Comparison of ENCODE assay signal across 16 mouse cellular contexts in genomic region chr5:18288694-18289093, GRCm38 (mm10).
A peak's percentile ranks its signal among the peaks of the same experiment; 100 is the strongest.
DNase-seq lines count a peak whose midpoint lies in the region; ATAC-seq lines count a peak whose summit lies in the region.
"Had no signal": no experiment of that assay in that cellular context is flagged by ENCODE, and none has a peak within 500 bp of the region (broad histone marks: within the 10 kb centered on the region; RNA-seq: fewer than 3 reads in every experiment).

No protein-coding gene starts in this region.

- WGBS in forebrain, embryonic 13.5 days: 65% methylated on average over 7 of the region's 7 CpGs
- 79% methylated on average over 7 of the region's 7 CpGs for WGBS in forebrain, embryonic 11.5 days
- WGBS in forebrain, embryonic 16.5 days: 48% methylated on average over 7 of the region's 7 CpGs

- peaks cover 11% of the 10 kb centered on the region for H3K4me1 ChIP-seq in forebrain, embryonic 13.5 days
- H3K4me1 ChIP-seq in forebrain, embryonic 11.5 days (replicated peaks; ENCODE audit: control insufficient read depth, insufficient read depth, low read length): no peaks in the 10 kb centered on the region; the same call in 1 of the 2 replicates
- H3K4me1 ChIP-seq in forebrain, embryonic 16.5 days (replicated peaks; ENCODE audit: control insufficient read depth, insufficient read depth, low read length): peaks cover 12% of the 10 kb centered on the region
- H3K4me1 ChIP-seq: heart, embryonic 10.5 days; hindbrain, embryonic 15.5 days; intestine, embryonic 15.5 days; liver, embryonic 13.5 days; midbrain, embryonic 12.5 days had no signal

- ATAC-seq in forebrain, embryonic 13.5 days: peak; percentile 71
- ATAC-seq in forebrain, embryonic 11.5 days (replicated peaks; ENCODE audit: low FRiP score): no peak
- peak; percentile 83 for ATAC-seq in forebrain, embryonic 16.5 days
- ATAC-seq: intestine, embryonic 15.5 days had no signal

- no peak overlapping the region for H3K4me2 ChIP-seq in forebrain, embryonic 13.5 days
- no peak overlapping the region for H3K4me2 ChIP-seq in forebrain, embryonic 11.5 days (ENCODE audit: low read depth, low read length, severe bottlenecking)
- no peak overlapping the region for H3K4me2 ChIP-seq in forebrain, embryonic 16.5 days (ENCODE audit: low read length)
- H3K4me2 ChIP-seq: hindbrain, embryonic 15.5 days; intestine, embryonic 15.5 days; liver, embryonic 13.5 days; midbrain, embryonic 12.5 days had no signal

- H3K9me3 ChIP-seq in forebrain, embryonic 13.5 days (replicated peaks): 0 out of 2 replicates have a peak, but pooled peaks cover 2% of the 10 kb centered on the region
- no peaks in the 10 kb centered on the region for H3K9me3 ChIP-seq in forebrain, embryonic 11.5 days (ENCODE audit: control insufficient read depth, low read length)
- no peaks in the 10 kb centered on the region for H3K9me3 ChIP-seq in forebrain, embryonic 16.5 days (ENCODE audit: control insufficient read depth, low read length)
- H3K9me3 ChIP-seq: hindbrain, embryonic 15.5 days; intestine, embryonic 15.5 days; liver, embryonic 13.5 days; midbrain, embryonic 12.5 days had no signal

- H3K36me3 ChIP-seq in forebrain, embryonic 13.5 days (ENCODE audit: poor library complexity, severe bottlenecking): peaks cover 15% of the 10 kb centered on the region
- no peaks in the 10 kb centered on the region for H3K36me3 ChIP-seq in forebrain, embryonic 11.5 days (ENCODE audit: control insufficient read depth, insufficient read depth, low read length)
- H3K36me3 ChIP-seq in forebrain, embryonic 16.5 days (ENCODE audit: control insufficient read depth, insufficient read depth): peaks cover 6% of the 10 kb centered on the region
- H3K36me3 ChIP-seq: intestine, embryonic 15.5 days; liver, embryonic 13.5 days had no signal

- H3K9ac ChIP-seq in forebrain, embryonic 13.5 days: no peak overlapping the region
- H3K9ac ChIP-seq in forebrain, embryonic 11.5 days (ENCODE audit: low read length): no peak overlapping the region
- H3K9ac ChIP-seq in forebrain, embryonic 16.5 days (replicated peaks; ENCODE audit: low read depth, low read length): no peak overlapping the region
- H3K9ac ChIP-seq: hindbrain, embryonic 15.5 days; intestine, embryonic 15.5 days; liver, embryonic 13.5 days; midbrain, embryonic 12.5 days had no signal

- no peak overlapping the region for H3K27ac ChIP-seq in forebrain, embryonic 13.5 days
- H3K27ac ChIP-seq in forebrain, embryonic 11.5 days (ENCODE audit: low read depth, low read length): no peak overlapping the region
- no peak overlapping the region for H3K27ac ChIP-seq in forebrain, embryonic 16.5 days (ENCODE audit: low read length)
- H3K27ac ChIP-seq: heart, embryonic 10.5 days; hindbrain, embryonic 15.5 days; intestine, embryonic 15.5 days; liver, embryonic 13.5 days; midbrain, embryonic 12.5 days had no signal

- no peak overlapping the region for H3K4me3 ChIP-seq in forebrain, embryonic 13.5 days
- no peak overlapping the region for H3K4me3 ChIP-seq in forebrain, embryonic 11.5 days (ENCODE audit: low read depth, low read length)
- no peak overlapping the region for H3K4me3 ChIP-seq in forebrain, embryonic 16.5 days (replicated peaks; ENCODE audit: low read length)
- H3K4me3 ChIP-seq: heart, embryonic 10.5 days; hindbrain, embryonic 15.5 days; intestine, embryonic 15.5 days; liver, embryonic 13.5 days; midbrain, embryonic 12.5 days had no signal

- H3K27me3 ChIP-seq in forebrain, embryonic 13.5 days: no peaks in the 10 kb centered on the region
- no peaks in the 10 kb centered on the region for H3K27me3 ChIP-seq in forebrain, embryonic 11.5 days (ENCODE audit: control insufficient read depth, insufficient read depth, low read length)
- no peaks in the 10 kb centered on the region for H3K27me3 ChIP-seq in forebrain, embryonic 16.5 days (replicated peaks; ENCODE audit: control insufficient read depth, insufficient read depth, low read length)
- H3K27me3 ChIP-seq: hindbrain, embryonic 15.5 days; intestine, embryonic 15.5 days; liver, embryonic 13.5 days; midbrain, embryonic 12.5 days had no signal

- no peak for DNase-seq in forebrain, embryonic 11.5 days (ENCODE audit: low spot score)
- peak; percentile 36 for DNase-seq in cerebellum, adult 18-20 months
- DNase-seq in cerebellum, postnatal 10 days: peak; percentile 33 to 55
- DNase-seq in right cerebral cortex, postnatal 36 days (ENCODE audit: low spot score in 2 of 2): no peak
- no peak for DNase-seq in urinary bladder, adult 2 months (ENCODE audit: low spot score)
- DNase-seq: kidney, adult 9 months; kidney, postnatal 14 days; liver, embryonic 13.5 days; lung, adult 2 months; lung, postnatal 14 days had no signal

Comparison
In these comparisons a context has a peak if more than half of its experiments do, and no peak if none do; other contexts are left out.
1. DNase-seq: peak in cerebellum, adult 18-20 months (2 of 2) and cerebellum, postnatal 10 days (2 of 2); none in forebrain, embryonic 11.5 days (single experiment), right cerebral cortex, postnatal 36 days (0 of 2) and urinary bladder, adult 2 months (single experiment).